Mouse (Mus musculus) erythroblast, embryonic 14.5 days (primary cell): ENCODE results near the gene Gm26620.

ENCODE experiments used
- GATA1 ChIP-seq: IDR thresholded peaks from 2 replicates; pipeline ENCODE4 v1.6.1; 2012; ENCODE audit warnings: low read length, inconsistent platforms, mixed read lengths
- TAL1 ChIP-seq: IDR thresholded peaks from 3 replicates; pipeline ENCODE4 v1.6.1; 2012; ENCODE audit warnings: low read length, inconsistent platforms, mixed read lengths

DNA sequence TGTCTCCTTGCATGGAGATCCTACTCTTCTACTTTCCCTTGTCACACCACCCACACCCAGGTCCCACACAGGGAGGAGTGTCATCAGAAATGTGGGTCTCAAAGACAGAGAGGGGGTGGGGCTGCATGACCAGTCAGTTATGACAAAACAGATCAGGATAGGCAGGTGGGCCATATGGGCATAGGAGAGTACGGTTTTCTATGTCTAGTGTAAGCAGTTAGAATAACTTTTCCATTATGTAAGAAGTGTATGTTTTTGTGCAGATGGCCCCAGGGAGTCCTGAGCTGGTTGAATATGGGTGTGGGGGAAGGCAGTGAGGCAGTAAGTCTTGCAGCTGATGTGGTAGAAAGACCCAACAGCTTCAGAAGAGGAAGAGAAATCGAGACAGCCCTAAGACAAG lies 43.6 kb downstream of the Gm26620 start:
- TF ChIP-seq GATA1 (no peak), TAL1 (no peak)
